In genomic region chr5:36398463-36399364, GRCm38 (mm10) we compare ENCODE assay signal across 8 mouse cellular contexts. TPM values are rescaled to one million over a fixed set of nuclear protein-coding genes. Genes with fewer than 3 reads are reported as not detected.
DNase-seq lines count a peak whose midpoint lies in the region; ATAC-seq and TF ChIP-seq lines count a peak whose summit lies in the region.

No protein-coding gene starts in this region.

- no peaks in the 10 kb centered on the region for H3K36me3 ChIP-seq in heart, adult 2 months (ENCODE audit: control insufficient read depth, insufficient read depth, low read length)
- no peaks in the 10 kb centered on the region for H3K36me3 ChIP-seq in limb, embryonic 11.5 days (ENCODE audit: control insufficient read depth, insufficient read depth, low read length)
- H3K36me3 ChIP-seq in midbrain, embryonic 14.5 days (ENCODE audit: control insufficient read depth, insufficient read depth, low read length): no peaks in the 10 kb centered on the region
- H3K36me3 ChIP-seq in testis, adult 2 months (ENCODE audit: control insufficient read depth, insufficient read depth, low read length): no peaks in the 10 kb centered on the region

- no peak overlapping the region for H3K27ac ChIP-seq in heart, adult 2 months
- H3K27ac ChIP-seq in bone marrow macrophage, adult 2 months (ENCODE audit: insufficient read depth, low read depth, low read length): no peak overlapping the region
- H3K27ac ChIP-seq in limb, embryonic 11.5 days (replicated peaks; ENCODE audit: low read depth, low read length): 0 out of 2 replicates have a peak overlapping the region, but pooled peaks have one; percentile 36
- H3K27ac ChIP-seq in midbrain, embryonic 14.5 days (replicated peaks; ENCODE audit: low read depth, low read length): no peak overlapping the region
- H3K27ac ChIP-seq in testis, adult 2 months (ENCODE audit: control insufficient read depth, insufficient read depth, low read depth, low read length): no peak overlapping the region

- no peak; the same call in 1 of the 2 replicates for ATAC-seq in limb, embryonic 11.5 days (ENCODE audit: insufficient number of reproducible peaks, low FRiP score, low TSS enrichment, low read depth)
- no peak for ATAC-seq in midbrain, embryonic 14.5 days (ENCODE audit: low FRiP score, low TSS enrichment)

- H3K4me1 ChIP-seq in heart, adult 2 months (ENCODE audit: control insufficient read depth, insufficient read depth, low read length): no peaks in the 10 kb centered on the region
- no peaks in the 10 kb centered on the region for H3K4me1 ChIP-seq in bone marrow macrophage, adult 2 months (ENCODE audit: control insufficient read depth, insufficient read depth, low read length)
- peaks cover 5% of the 10 kb centered on the region; the same call in 1 of the 2 replicates for H3K4me1 ChIP-seq in limb, embryonic 11.5 days (ENCODE audit: control insufficient read depth, insufficient read depth, low read length)
- peaks cover 31% of the 10 kb centered on the region for H3K4me1 ChIP-seq in midbrain, embryonic 14.5 days (ENCODE audit: control insufficient read depth, insufficient read depth, low read length)
- H3K4me1 ChIP-seq in testis, adult 2 months (ENCODE audit: control insufficient read depth, insufficient read depth, low read length): peaks cover 19% of the 10 kb centered on the region

- intact Hi-C loops in heart, adult 2 months (cut with DNase I): loop anchor here (1.0 to 2.0 kb wide), 3 partner anchors 75 to 365 kb away; no protein-coding TSS in a partner anchor
- intact Hi-C loops in heart, postnatal 25 days (cut with DNase I): loop anchor here (1.0 to 10.0 kb wide), 4 partner anchors 75 to 514 kb away; no protein-coding TSS in a partner anchor

- 0 out of 2 replicates have a peak overlapping the region, but pooled peaks have one; percentile 10 for H3K4me2 ChIP-seq in limb, embryonic 11.5 days (ENCODE audit: low read depth, severe bottlenecking)
- no peak overlapping the region for H3K4me2 ChIP-seq in midbrain, embryonic 14.5 days (ENCODE audit: low read length)

- TF ChIP-seq POLR2A in heart, adult 2 months (IDR thresholded peaks at IDR 0.05; ENCODE audit: insufficient read depth, low read depth, low read length): no peak
- TF ChIP-seq POLR2A in bone marrow macrophage, adult 2 months (IDR thresholded peaks at IDR 0.05; ENCODE audit: borderline replicate concordance, low read depth, low read length): no peak
- no peak for TF ChIP-seq POLR2A in testis, adult 2 months (IDR thresholded peaks at IDR 0.05; ENCODE audit: control insufficient read depth, low read depth, low read length)

- no peaks in the 10 kb centered on the region; the same call in 1 of the 2 replicates for H3K9me3 ChIP-seq in limb, embryonic 11.5 days (ENCODE audit: control insufficient read depth, low read length)
- no peaks in the 10 kb centered on the region for H3K9me3 ChIP-seq in midbrain, embryonic 14.5 days (ENCODE audit: control insufficient read depth, low read length)

- H3K27me3 ChIP-seq in heart, adult 2 months (ENCODE audit: control insufficient read depth, insufficient read depth, low read length): no peaks in the 10 kb centered on the region; the same call in 1 of the 2 replicates
- no peaks in the 10 kb centered on the region for H3K27me3 ChIP-seq in limb, embryonic 11.5 days (ENCODE audit: control insufficient read depth, insufficient read depth, low read length)
- H3K27me3 ChIP-seq in midbrain, embryonic 14.5 days (ENCODE audit: control insufficient read depth, insufficient read depth, low read length): no peaks in the 10 kb centered on the region
- H3K27me3 ChIP-seq in testis, adult 2 months (ENCODE audit: control insufficient read depth, insufficient read depth, low read length): no peaks in the 10 kb centered on the region

- H3K79me2 ChIP-seq in heart, adult 2 months (replicated peaks; ENCODE audit: control insufficient read depth, insufficient read depth, low read length): no peaks in the 10 kb centered on the region

- 15% methylated on average over 18 of the region's 18 CpGs for WGBS in heart, adult 2 months
- WGBS in limb, embryonic 11.5 days: 9% methylated on average over 18 of the region's 18 CpGs
- WGBS in midbrain, embryonic 14.5 days: 8% methylated on average over 18 of the region's 18 CpGs

- 0 out of 2 replicates have a peak, but pooled peaks have one; percentile 40 for TF ChIP-seq EP300 in heart, adult 2 months (IDR thresholded peaks at IDR 0.05; ENCODE audit: insufficient read depth, low read depth, low read length)

- DNase-seq in heart, adult 2 months: peak; percentile 66 to 71
- DNase-seq in heart, postnatal 25 days (ENCODE audit: low spot score): no peak
- DNase-seq in forelimb bud, embryonic 11.5 days (ENCODE audit: low read depth, low spot score): peak; percentile 68
- peak; percentile 64 for DNase-seq in induced T-regulatory cell, adult 2 months (ENCODE audit: low read depth)
- DNase-seq in limb, embryonic 11.5 days (ENCODE audit: low spot score): peak; percentile 82
- DNase-seq in midbrain, embryonic 14.5 days: peak; percentile 75

- H3K4me3 ChIP-seq in heart, adult 2 months: no peak overlapping the region
- no peak overlapping the region for H3K4me3 ChIP-seq in bone marrow macrophage, adult 2 months (ENCODE audit: insufficient read depth, low read length)
- H3K4me3 ChIP-seq in limb, embryonic 11.5 days (ENCODE audit: low read depth, low read length): no peak overlapping the region
- no peak overlapping the region for H3K4me3 ChIP-seq in midbrain, embryonic 14.5 days (replicated peaks; ENCODE audit: low read depth, low read length)
- H3K4me3 ChIP-seq in testis, adult 2 months (ENCODE audit: control insufficient read depth, low read depth, low read length): no peak overlapping the region

- peak; percentile 67 for TF ChIP-seq CTCF in heart, adult 2 months (IDR thresholded peaks at IDR 0.05)
- TF ChIP-seq CTCF in bone marrow macrophage, adult 2 months (IDR thresholded peaks at IDR 0.05; ENCODE audit: low read depth, low read length): peak; percentile 9; the same call in 1 of the 2 replicates
- TF ChIP-seq CTCF in testis, adult 2 months (IDR thresholded peaks at IDR 0.05; ENCODE audit: control insufficient read depth, insufficient read depth, insufficient replicate concordance, low read depth, low read length): 0 out of 2 replicates have a peak, but pooled peaks have one; percentile 5

- H3K9ac ChIP-seq in heart, adult 2 months (ENCODE audit: low read depth, low read length): no peak overlapping the region
- no peak overlapping the region for H3K9ac ChIP-seq in limb, embryonic 11.5 days (ENCODE audit: low read length)
- H3K9ac ChIP-seq in midbrain, embryonic 14.5 days (replicated peaks; ENCODE audit: low read length): no peak overlapping the region

RNA-seq across cellular contexts. Expression of gene Sorcs2, which starts 0.8 kb away (rescaled TPM):
- total RNA-seq in heart, adult 2 months (2021): 1 to 10 TPM; 6.0 to 7.7 TPM
- polyA plus RNA-seq in heart, adult 2 months (2012; rRNA removed): 9.0 and 14.5 TPM in 2 replicates
- 10 to 100 TPM in 1 of 2 experiments, 1 to 10 TPM in 1; 9.7 to 13.1 TPM for total RNA-seq in heart, postnatal 25 days (2021)
- 0.31 TPM in 1 of 2 replicates, not detected in the other for polyA plus RNA-seq in bone marrow macrophage, adult 2 months (2012; ENCODE audit: insufficient read depth, insufficient read length, missing spikeins)
- 6.4 and 8.3 TPM in 2 replicates for polyA plus RNA-seq in limb, embryonic 11.5 days (2014; fragmentation: Nextera tagmentation; extraction: Ambion mirVana)
- 14.5 and 15.1 TPM in 2 replicates for polyA plus RNA-seq in midbrain, embryonic 14.5 days (2014; fragmentation: Nextera tagmentation; extraction: Ambion mirVana)
- 13.8 and 14.1 TPM in 2 replicates for polyA plus RNA-seq in testis, adult 2 months (2012; rRNA removed)

Comparison
In these comparisons a context has a peak if more than half of its experiments do, and no peak if none do; other contexts are left out.
1. CTCF ChIP-seq: peak in every context shown above with its lines; median percentile 67 in heart, adult 2 months; 9 in bone marrow macrophage, adult 2 months; 5 in testis, adult 2 months.